Mouse (Mus musculus): Measurements from ENCODE around the gene Dab2. TPM values are rescaled to one million over a fixed set of nuclear protein-coding genes. Genes with fewer than 3 reads are reported as not detected.

The Dab2 gene
- total RNA-seq (2021) = 10 to 100 TPM; 13.7 to 15.3 TPM

DNA sequence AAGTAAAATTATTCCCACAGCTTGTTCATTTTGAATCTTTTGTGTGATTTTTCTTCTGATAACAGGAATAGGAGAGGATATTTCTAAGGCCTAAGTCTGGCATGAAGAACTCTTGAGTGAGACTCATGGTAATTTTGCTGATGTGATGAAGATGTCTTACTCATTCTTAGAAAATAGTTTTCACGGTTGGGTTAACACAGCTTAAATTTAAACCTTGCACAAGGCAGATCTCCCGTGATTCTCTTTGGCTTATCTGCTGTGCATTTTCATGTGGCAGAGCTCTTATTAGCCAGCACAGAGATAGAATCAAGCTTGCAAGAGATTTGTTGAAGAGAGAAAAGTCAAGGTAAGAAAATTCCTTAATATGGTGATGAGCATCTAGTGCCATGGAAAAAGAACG, at the start of gene Dab2:
Gene Dab2 (plus strand): TSS at position 235 of the 400 bp plus-strand sequence.
- DNase-seq (ENCODE audit: low spot score in 2 of 2) = no peak
- intact Hi-C loops (cut with DNase I) = no loop called here

DNA sequence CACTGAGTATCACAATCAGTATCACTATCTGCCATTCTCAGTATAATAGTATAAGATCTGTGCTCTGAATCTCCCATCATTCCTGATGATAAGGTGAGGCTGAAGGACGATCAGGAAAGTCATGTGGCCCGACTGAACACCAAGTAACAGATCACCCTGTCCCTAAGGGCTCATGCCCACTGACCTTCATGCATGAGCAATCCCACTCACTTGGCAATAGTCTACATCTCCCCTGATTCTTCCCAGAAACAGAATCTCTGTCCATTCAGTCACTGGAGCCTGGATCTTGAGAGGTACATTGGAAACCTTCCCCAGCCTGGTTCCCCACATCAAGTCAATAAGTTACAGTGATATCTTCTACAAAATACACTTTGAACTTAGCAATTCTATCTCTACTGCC, 46.1 kb upstream of the Dab2 start:
- intact Hi-C loops (cut with DNase I) = no loop called here
- no peak for DNase-seq (ENCODE audit: low spot score in 2 of 2)

- intact Hi-C loops (cut with DNase I) = no loop called here
- DNase-seq (ENCODE audit: low spot score in 2 of 2) = no peak
Observed at GRCm38 (mm10) chr15:6254383-6254782, 45.2 kb upstream of the Dab2 start.

- intact Hi-C loops (cut with DNase I) = no loop called here
- DNase-seq (ENCODE audit: low spot score in 2 of 2) = no peak
Observed at GRCm38 (mm10) chr15:6257049-6257448, 42.5 kb upstream of the Dab2 start.

DNA sequence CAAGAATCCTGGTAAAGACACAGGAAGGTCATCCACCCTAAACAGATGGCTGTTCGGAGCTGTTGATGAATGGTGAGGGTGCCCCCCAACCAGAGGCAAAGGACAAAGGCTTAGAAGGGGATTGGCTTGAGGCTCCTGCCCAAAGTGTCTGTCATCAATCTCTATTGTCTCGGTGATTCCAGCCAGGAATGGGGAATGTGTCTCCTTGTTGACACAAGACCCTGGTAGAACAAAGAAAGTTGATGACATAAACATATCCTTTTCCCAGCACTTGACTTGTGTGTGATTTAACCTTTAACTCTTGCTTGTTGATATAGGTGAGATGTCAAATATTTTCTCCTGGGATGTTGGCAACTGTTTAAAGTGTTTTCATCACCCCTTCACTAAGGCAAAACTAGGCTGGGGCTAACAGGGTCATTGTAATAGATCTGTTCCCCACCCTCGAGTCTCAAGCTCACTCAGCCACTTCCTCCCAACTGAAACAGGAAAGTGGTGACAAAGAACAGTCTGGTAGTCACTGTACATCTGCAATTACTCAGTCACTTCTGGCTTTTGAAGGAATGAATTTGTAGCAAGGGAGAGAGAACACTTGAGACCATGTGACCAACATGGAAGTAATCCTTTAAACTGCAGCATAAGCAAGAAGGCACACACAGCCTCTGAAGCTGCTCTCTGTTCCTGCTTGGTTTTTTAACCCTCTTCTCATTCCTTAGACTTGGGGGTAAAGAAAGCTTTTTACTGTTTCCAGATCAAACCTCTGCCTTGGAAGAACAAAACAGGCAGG, 39.4 kb upstream of the Dab2 start:
- intact Hi-C loops (cut with DNase I) = no loop called here
- no peak for DNase-seq (ENCODE audit: low spot score in 2 of 2)

GRCm38 (mm10) chr15:6260741-6261430, 38.7 kb upstream of the Dab2 start:
- intact Hi-C loops (cut with DNase I) = no loop called here
- no peak for DNase-seq (ENCODE audit: low spot score in 2 of 2)

GRCm38 (mm10) chr15:6267147-6267758, 32.3 kb upstream of the Dab2 start:
- no peak for DNase-seq (ENCODE audit: low spot score in 2 of 2)
- intact Hi-C loops (cut with DNase I) = no loop called here

DNA sequence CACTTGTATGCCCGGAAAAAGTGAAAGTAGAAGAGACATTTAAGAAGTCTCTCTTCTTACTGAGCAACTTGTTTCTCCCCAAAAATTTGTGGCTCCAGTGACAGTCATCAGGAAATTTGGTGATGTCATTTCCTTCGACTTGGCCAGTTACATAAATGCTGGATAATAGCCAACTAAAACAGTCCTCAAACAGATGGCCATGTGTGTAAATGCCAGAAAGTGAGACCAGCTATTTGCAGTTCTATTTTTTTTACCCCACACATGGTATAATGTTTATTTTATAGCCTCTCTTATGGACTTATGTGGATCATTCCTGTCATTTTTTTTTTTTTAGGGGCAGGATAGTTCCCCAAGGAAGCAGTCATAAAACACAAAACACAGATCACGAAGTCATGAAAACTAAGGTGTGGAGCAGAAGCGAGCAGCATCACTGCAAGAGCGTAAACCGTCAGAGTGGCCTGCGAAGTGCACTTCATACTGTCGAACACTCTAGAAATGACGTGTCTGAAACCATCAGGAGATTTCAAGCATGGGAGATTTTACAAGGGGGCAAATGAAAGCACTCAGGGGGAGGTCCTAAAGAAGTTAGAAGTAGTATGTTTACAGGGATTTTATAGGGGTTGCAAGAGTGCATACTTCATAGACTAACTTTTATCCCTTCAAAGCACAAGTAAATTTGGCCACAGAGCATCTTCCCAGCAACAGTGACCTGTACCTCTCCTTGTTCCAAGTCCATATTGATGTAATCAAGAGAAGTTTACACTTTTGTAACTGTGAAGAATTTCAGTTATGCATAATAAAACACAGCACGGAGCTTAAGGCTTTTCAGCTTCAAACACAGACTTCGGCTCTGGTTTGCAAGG, 20.8 kb upstream of the Dab2 start:
- intact Hi-C loops (cut with DNase I) = no loop called here
- no peak for DNase-seq (ENCODE audit: low spot score in 2 of 2)

DNA sequence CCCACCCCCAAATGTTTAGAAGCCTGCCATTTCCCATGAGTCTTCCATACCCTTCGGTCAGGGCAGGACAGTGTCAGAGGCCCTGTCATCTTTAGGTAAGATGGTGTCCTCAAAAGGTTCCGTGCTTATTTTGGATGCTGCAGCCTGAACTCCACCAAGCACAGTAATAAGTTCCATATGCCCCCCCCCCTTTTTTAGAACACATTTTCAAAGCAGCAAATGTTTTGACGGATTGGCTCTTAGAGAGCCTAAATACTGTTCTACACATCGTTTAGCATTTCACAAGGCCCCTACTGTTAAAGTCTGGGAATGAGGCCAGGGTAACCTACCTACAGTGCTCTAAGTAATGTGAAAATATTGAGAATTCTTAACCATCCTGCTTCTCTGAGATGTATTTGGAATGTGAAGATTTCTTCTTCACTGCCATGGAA, 19.6 kb upstream of the Dab2 start:
- peak in 1 of 2 experiments; percentile 71 for DNase-seq (ENCODE audit: low spot score in 2 of 2)

DNA sequence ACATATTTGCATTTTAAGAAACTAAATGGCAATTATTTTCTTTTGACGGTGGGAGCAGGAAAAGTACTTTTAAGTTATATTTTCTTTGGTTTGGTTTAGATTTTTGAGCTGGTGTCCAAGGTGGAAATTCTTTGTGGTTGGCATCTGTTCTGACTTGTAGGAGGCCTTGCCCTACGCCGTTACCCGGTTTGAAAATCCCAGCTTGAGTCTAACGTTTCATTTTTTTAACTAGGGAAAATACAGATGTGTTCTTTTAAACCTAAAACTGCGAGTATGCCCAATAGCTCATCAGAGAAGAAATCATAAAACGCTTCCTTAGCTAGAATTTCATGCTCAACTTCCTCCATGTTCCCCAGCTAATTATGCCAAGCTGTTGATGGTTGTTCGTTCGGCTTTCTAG, 16.3 kb upstream of the Dab2 start:
- intact Hi-C loops (cut with DNase I) = no loop called here

More for the DNA sequence above, 19.6 kb upstream of the Dab2 start:
- intact Hi-C loops (cut with DNase I) = no loop called here

DNA sequence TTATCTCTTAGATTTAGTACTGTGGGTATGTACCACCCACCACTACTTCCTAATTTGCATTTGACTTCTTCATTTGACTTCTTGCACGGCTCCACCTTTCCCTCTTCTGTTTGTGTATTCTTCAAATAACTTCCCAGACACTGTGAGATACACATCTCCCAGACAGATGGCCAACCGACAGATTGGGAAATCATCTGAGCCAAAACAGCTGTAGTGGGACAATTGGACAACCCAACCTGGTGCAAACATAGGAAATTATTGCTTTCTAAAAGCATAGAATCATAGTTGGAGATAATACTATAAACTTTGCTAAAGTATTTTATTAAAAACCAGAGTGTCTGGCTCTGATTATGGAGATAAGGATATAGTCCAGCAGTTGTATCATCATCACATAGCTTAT, 3.5 kb upstream of the Dab2 start:
- no peak for DNase-seq (ENCODE audit: low spot score in 2 of 2)
- intact Hi-C loops (cut with DNase I) = no loop called here

More for the DNA sequence above, 16.3 kb upstream of the Dab2 start:
- no peak for DNase-seq (ENCODE audit: low spot score in 2 of 2)

DNA sequence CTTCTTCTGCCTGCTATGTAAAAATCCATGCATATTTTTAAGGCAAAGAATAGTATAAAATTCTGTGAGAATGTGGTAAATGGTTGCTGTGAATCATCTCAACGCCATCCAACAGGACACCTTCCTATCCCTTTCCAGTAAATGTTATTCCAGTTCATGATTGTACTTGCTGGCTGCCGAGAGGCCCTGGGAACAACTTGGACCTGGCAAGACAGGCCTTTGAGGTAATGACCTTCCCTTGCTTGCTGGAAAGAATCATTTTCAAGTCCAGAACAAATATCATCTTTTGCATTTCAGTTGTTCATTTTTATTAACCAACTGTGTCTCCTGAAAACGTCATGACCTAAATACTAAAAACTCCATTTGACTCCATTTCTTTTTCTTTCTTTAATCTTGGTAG, 862 bp upstream of the Dab2 start:
- no peak for DNase-seq (ENCODE audit: low spot score in 2 of 2)
- intact Hi-C loops (cut with DNase I) = no loop called here

DNA sequence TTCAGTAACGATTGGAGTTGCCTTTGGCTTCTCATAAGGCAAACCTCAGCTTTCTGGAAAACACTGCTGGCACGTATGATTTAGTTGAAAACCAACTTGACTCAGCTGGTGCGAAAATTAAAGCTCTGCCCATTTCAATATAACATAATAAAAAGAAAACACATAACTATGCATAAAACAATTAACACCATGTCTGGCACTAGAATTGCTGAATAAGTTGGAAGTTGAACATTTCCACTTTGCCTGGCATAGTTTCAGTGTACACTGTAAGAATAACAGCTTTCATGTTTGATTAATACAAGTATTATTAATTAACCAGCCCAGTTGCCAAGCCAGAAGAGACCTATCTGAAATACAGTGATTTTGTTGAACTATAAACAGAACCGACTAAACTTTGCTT, 2.6 kb downstream of the Dab2 start:
- DNase-seq (ENCODE audit: low spot score in 2 of 2) = no peak
- intact Hi-C loops (cut with DNase I) = no loop called here

GRCm38 (mm10) chr15:6303822-6304221, 4.2 kb downstream of the Dab2 start:
- intact Hi-C loops (cut with DNase I) = no loop called here
- DNase-seq (ENCODE audit: low spot score in 2 of 2) = no peak

GRCm38 (mm10) chr15:6309633-6310032, 10.0 kb downstream of the Dab2 start:
- intact Hi-C loops (cut with DNase I) = no loop called here
- DNase-seq (ENCODE audit: low spot score in 2 of 2) = no peak

GRCm38 (mm10) chr15:6310417-6310816, 10.8 kb downstream of the Dab2 start:
- intact Hi-C loops (cut with DNase I) = no loop called here
- DNase-seq (ENCODE audit: low spot score in 2 of 2) = no peak

GRCm38 (mm10) chr15:6312396-6312795, 12.8 kb downstream of the Dab2 start:
- DNase-seq (ENCODE audit: low spot score in 2 of 2) = no peak
- intact Hi-C loops (cut with DNase I) = no loop called here

DNA sequence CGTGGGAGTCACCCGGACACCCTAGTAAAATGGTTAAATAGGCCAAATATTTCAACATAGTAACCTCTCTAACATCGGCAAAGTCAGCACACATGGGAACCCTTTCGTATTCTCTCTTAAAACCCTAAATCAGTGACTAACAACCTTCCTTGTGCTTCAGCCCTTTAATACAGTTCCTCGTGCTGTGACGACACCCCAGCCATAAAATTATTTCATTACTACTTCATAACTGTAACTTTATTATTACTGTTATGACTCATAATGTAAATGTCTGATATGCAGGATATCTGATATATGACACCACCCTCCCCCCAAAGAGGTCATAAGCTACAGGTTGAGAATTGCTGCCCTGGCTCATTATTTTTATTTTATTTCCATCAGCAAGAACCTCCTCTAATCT, 19.8 kb downstream of the Dab2 start:
- intact Hi-C loops (cut with DNase I) = no loop called here
- no peak for DNase-seq (ENCODE audit: low spot score in 2 of 2)

- DNase-seq (ENCODE audit: low spot score in 2 of 2) = no peak
- intact Hi-C loops (cut with DNase I) = no loop called here
Observed at GRCm38 (mm10) chr15:6320501-6320900, 20.9 kb downstream of the Dab2 start.

- intact Hi-C loops (cut with DNase I) = no loop called here
- DNase-seq (ENCODE audit: low spot score in 2 of 2) = no peak
Observed at GRCm38 (mm10) chr15:6321263-6321662, 21.7 kb downstream of the Dab2 start.
